Mouse (Mus musculus) limb, embryonic 13.5 days (tissue): ENCODE measurements around the gene Nrde2. TPM values are rescaled to one million over a fixed set of nuclear protein-coding genes. Genes with fewer than 3 reads are reported as not detected.

Experiments
- ATAC-seq: fragments of 200-750 bp; cut with Nextera tagmentation; 2 replicates; pipeline ENCODE4 v1.8.0; 2017; ENCODE audit warnings: low read depth, moderate number of reproducible peaks, moderate TSS enrichment; ENCODE audit not compliant: low FRiP score
- H3K27ac ChIP-seq: fragments of 300-500 bp; sonication (generic); 2 replicates; pipeline ENCODE4 v1.5.1; 2015; ENCODE audit warnings: inconsistent platforms, mild to moderate bottlenecking, moderate library complexity
- H3K27me3 ChIP-seq: fragments of 300-500 bp; sonication (generic); 2 replicates; pipeline ENCODE4 v1.6.1; 2015; ENCODE audit warnings: mild to moderate bottlenecking, inconsistent platforms
- H3K36me3 ChIP-seq: fragments of 300-500 bp; sonication (generic); 2 replicates; pipeline ENCODE4 v1.6.1; 2015; ENCODE audit warnings: inconsistent platforms, mild to moderate bottlenecking, moderate library complexity
- H3K4me1 ChIP-seq: fragments of 300-500 bp; sonication (generic); 2 replicates; pipeline ENCODE4 v1.6.1; 2015; ENCODE audit warnings: inconsistent platforms
- H3K4me2 ChIP-seq: fragments of 300-500 bp; sonication (generic); replicated peaks from 2 replicates; pipeline ENCODE4 v1.6.1; 2015; ENCODE audit warnings: inconsistent platforms, mild to moderate bottlenecking, moderate library complexity
- H3K4me3 ChIP-seq: fragments of 300-500 bp; sonication (generic); 2 replicates; pipeline ENCODE4 v1.5.1; 2015; ENCODE audit warnings: moderate library complexity, mild to moderate bottlenecking, inconsistent platforms
- H3K9ac ChIP-seq: fragments of 300-500 bp; sonication (generic); 2 replicates; pipeline ENCODE4 v1.6.1; 2015; ENCODE audit warnings: mild to moderate bottlenecking, inconsistent platforms
- H3K9me3 ChIP-seq: fragments of 300-500 bp; sonication (generic); 2 replicates; pipeline ENCODE4 v1.6.1; 2016; ENCODE audit warnings: inconsistent platforms
- WGBS: fragments of 180-500 bp; shearing (Covaris S2); methylation state at CpG from one replicate; pipeline ENCODE4 v1.1.7; 2015; 5-methylcytosine and 5-hydroxymethylcytosine counted together
- polyA plus RNA-seq: library from polyadenylated mRNA; unstranded; fragments of >200 nt; fragmentation: Nextera tagmentation; extraction: Ambion mirVana; gene quantifications from 2 replicates; pipeline ENCODE4 v1.2.1, GENCODE M21; 2015

Gene Nrde2
- polyA plus RNA-seq, 1 experiment from 2014 or later: 15.2 TPM

DNA sequence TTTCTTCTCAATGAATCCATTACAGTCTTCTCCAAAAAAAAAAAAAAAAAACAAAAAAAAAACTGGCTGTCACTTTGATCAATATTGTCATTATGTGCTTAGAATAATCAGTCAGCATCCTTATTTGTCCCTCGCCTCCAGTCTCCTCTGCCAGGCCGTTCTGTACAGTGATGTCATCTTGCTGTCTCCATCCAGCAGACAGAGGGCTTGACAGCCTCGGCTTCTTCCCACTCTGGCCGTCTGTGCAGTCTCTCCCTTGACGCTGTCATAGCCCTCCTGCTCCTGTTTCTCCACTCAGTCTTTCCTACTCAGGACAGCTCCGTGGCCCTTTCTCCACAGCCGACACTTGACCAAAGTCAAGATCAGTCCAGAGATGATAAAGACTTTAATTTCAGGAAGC lies 13.0 kb upstream of the Nrde2 start:
- Histone ChIP-seq H3K4me1 (peaks cover 27% of the 10 kb centered on the region), H3K36me3 (no peaks in the 10 kb centered on the region), H3K9ac (no peak overlapping the region), H3K4me2 (no peak overlapping the region), H3K4me3 (no peak overlapping the region), H3K27ac (no peak overlapping the region), H3K9me3 (no peaks in the 10 kb centered on the region), H3K27me3 (no peaks in the 10 kb centered on the region)
- ATAC-seq: no peak
- WGBS: 70% methylated on average over 7 of the region's 7 CpGs

DNA sequence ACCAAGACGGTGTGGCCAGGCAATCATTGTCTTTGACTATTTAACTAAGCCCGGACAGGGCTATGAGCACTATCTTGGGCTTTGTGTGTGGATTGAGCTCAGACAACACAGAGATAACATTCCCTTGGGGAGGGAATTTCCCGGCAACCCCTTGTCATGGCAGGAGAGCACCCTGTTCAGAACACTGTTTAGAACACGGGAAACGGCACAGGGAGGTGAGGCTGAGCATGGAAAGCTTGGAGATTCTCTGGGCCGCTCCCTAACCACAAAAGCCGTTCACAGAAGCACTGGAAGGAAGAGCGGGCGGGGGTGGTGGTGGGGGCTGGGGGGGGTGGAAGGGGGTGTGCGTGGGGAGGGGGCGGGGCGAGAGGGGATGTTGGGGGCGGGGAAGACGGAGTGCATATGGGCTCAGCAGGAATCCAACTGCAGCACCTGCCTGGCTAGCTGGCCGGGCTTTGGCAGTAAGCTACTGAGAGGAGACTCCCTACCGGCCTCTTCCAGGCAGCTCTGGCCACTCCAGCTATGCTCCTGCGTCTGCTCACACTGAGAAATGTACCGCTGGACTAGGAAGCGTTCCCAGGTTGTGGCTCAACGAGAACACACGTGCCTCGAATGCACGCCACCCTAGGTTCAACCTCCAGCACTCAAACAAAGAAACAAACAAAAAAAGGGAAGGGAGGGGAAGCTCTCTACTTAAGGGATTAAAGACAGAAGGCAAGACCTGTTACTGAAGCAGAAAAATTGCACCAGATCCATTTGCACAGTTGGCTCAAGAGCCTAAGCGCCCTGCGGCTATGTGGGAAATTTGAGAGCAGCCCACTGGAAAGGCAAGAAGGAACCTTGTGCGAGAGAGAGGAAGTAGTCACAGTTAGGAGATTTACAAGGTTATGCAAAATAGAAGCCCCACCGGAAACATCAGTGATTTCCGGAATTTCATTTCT lies 8.7 kb upstream of the Nrde2 start:
- Histone ChIP-seq H3K4me3 (peak overlapping the region; percentile 33), H3K4me1 (peaks cover 10% of the 10 kb centered on the region), H3K27ac (peak overlapping the region; percentile 74), H3K9ac (peak overlapping the region; percentile 21; the same call in 1 of the 2 replicates), H3K36me3 (no peaks in the 10 kb centered on the region), H3K27me3 (no peaks in the 10 kb centered on the region), H3K9me3 (no peaks in the 10 kb centered on the region), H3K4me2 (peak overlapping the region; percentile 65)
- peak; percentile 75 for ATAC-seq
- 11% methylated on average over 25 of the region's 28 CpGs for WGBS

DNA sequence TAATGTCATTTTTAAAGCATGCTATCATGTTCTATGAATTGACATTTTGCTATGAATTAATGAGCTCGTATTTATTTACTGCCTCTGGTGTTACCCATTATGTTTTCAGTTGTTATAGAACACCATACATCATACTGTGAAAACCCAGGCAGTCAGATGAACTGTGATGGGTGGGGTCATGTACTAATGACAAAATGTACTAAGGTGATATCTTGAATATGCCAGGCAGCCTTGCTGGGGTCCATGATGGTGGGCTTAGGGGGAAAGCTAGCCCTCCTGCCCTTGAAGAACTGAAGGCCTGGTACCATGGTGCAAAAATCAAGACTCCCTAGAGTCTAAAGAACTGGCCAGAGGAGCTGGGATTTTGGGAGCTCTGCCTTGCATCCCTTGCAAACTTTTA lies 8.0 kb upstream of the Nrde2 start:
- ATAC-seq: no peak

DNA sequence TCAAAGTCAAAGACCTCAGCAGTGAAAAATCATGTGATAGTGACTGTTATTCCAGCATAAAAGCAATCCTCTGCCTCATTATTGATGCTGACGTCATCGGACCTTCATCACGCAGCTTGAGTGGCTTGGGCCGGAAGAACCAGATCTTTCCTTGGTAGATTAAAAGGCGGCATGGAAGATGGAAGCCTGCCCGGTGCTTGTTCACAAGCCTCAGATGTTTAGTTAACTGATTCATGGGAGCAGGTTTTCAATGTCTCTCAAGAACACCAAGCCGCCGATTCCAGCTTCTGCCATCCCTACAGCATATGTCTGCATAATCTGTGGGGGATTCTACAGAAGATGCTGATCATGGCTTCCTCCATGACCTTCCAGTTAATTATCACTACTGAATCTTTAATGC lies 7.5 kb upstream of the Nrde2 start:
- Histone ChIP-seq H3K9me3 (no peaks in the 10 kb centered on the region), H3K9ac (no peak overlapping the region), H3K4me3 (no peak overlapping the region), H3K4me2 (no peak overlapping the region), H3K27me3 (no peaks in the 10 kb centered on the region), H3K4me1 (peaks cover 10% of the 10 kb centered on the region), H3K36me3 (no peaks in the 10 kb centered on the region), H3K27ac (no peak overlapping the region)
- WGBS: 84% methylated on average over 8 of the region's 8 CpGs
- ATAC-seq: no peak

More for the DNA sequence above, 8.0 kb upstream of the Nrde2 start:
- Histone ChIP-seq H3K9ac (no peak overlapping the region), H3K4me3 (no peak overlapping the region), H3K27me3 (no peaks in the 10 kb centered on the region), H3K9me3 (no peaks in the 10 kb centered on the region), H3K4me2 (0 out of 2 replicates have a peak overlapping the region, but pooled peaks have one; percentile 65), H3K27ac (no peak overlapping the region; the same call in 1 of the 2 replicates), H3K4me1 (peaks cover 10% of the 10 kb centered on the region), H3K36me3 (no peaks in the 10 kb centered on the region)
- WGBS: 70% methylated on average over 1 of the region's 1 CpGs

DNA sequence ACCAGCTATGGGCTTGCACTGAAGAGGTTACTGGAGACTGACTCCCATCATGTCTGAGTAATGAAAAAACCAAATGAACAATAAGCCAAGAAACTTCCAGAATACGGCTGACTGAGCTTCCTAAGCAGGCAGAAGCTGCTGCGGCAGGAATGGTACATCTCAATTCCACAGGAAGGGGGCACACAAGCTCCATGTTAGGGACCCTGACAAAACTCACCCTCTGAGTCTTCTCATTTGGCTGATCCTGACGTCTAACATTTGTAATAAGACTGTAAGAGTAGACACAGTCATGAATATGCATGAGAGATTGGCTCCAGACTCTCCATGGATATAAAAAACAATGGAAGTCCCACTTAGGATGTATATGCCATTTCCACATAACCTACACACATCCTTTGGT lies 6.7 kb upstream of the Nrde2 start:
- no peaks in the 10 kb centered on the region for H3K36me3 ChIP-seq
- no peak overlapping the region for H3K4me2 ChIP-seq
- no peaks in the 10 kb centered on the region for H3K9me3 ChIP-seq
- no peak overlapping the region for H3K9ac ChIP-seq
- H3K27me3 ChIP-seq: no peaks in the 10 kb centered on the region
- H3K27ac ChIP-seq: no peak overlapping the region
- 28% methylated on average over 3 of the region's 3 CpGs for WGBS
- peaks cover 10% of the 10 kb centered on the region for H3K4me1 ChIP-seq
- H3K4me3 ChIP-seq: no peak overlapping the region
- peak; percentile 45; the same call in 1 of the 2 replicates for ATAC-seq

DNA sequence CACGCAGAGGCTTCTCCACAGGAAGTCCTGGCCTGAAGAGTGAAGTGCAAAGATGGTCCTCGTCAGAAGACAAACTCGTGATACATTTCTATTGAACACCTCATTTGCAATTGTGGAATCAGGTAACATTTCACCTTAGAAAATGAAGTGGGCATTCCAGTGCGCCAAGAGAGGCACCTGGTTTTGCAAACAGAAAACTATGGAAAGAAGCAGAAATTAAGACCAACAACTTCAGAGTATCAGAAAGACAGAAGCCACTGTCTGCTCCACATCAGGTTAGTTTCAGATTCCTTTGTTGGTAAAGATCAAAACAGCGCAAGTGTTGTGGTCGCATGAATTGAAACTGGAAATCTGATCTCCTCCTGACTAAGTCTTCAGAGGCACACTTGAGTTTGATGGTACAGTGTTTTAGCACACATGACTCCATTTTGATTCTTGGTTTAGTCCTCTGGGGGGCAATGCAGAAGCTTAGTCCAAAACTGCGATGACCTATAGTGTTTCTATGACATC lies 5.6 kb upstream of the Nrde2 start:
- Histone ChIP-seq H3K27me3 (no peaks in the 10 kb centered on the region), H3K9me3 (no peaks in the 10 kb centered on the region), H3K27ac (no peak overlapping the region), H3K9ac (no peak overlapping the region), H3K4me2 (no peak overlapping the region), H3K36me3 (no peaks in the 10 kb centered on the region), H3K4me3 (no peak overlapping the region), H3K4me1 (peaks cover 10% of the 10 kb centered on the region)
- WGBS: 71% methylated on average over 7 of the region's 7 CpGs
- no peak for ATAC-seq

DNA sequence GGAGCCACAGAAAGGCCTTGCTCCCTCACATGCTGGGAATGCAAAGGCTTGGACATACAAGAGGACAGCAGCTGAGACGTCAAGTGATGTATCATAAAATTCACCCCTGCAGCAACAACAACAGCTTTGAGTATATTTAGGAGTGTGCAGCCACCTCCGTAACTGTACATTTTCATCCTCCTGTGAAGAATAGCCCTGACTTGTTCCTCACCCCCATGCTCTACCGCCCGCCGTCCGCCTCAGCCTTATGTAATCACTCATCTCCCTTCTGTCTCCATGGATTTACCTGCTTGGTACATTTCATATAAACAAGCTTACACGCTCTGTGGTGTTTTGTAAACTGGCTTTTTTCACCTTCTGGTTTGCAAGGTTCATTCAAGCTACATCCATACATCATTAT lies 7.0 kb downstream of the Nrde2 start:
- Histone ChIP-seq H3K9me3 (no peaks in the 10 kb centered on the region), H3K36me3 (peaks cover 48% of the 10 kb centered on the region), H3K4me3 (no peak overlapping the region), H3K27me3 (no peaks in the 10 kb centered on the region), H3K27ac (no peak overlapping the region), H3K4me1 (no peaks in the 10 kb centered on the region), H3K4me2 (no peak overlapping the region), H3K9ac (no peak overlapping the region)
- ATAC-seq: no peak
- 92% methylated on average over 7 of the region's 7 CpGs for WGBS

DNA sequence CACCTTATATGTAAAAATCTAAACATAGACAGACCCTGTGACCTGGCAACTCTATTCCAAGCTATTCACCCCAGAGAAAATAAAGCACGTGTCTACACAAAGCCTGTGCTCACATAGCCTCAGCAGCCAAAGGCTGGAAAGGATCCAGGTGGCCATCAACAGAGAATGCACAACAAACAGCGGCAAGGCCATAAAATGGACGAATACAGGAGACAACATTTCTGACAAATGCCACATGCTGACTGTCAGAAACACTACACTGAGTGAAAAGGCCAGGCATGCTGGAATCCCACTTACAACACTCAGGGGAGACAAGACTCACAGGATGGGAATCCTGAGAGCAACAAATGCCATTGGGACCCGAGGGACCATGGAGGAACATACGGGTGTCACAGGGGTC lies 15.2 kb downstream of the Nrde2 start:
- H3K36me3 ChIP-seq: peaks cover 97% of the 10 kb centered on the region

DNA sequence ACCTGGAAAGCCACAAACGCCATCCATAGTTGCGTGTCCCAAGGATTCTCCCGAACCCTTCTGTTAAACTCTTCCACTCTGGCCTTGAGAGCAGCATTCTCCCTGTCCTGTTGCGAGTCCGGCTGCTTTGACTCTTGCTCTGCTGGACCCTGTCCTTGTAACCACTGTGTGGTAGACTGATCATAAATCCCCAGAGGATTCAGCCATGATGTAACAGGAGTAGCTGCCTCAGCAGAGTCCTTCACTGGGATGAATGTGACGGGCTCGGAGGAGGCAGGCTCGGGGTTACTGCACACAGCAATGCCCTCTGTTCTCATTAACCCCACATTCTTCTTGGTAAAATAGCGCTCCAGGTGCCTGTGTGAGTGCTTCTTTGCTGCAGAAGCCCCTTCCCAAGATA lies 15.7 kb downstream of the Nrde2 start:
- H3K9me3 ChIP-seq: no peaks in the 10 kb centered on the region
- no peak overlapping the region for H3K4me2 ChIP-seq
- H3K4me1 ChIP-seq: no peaks in the 10 kb centered on the region
- H3K36me3 ChIP-seq: peaks cover 97% of the 10 kb centered on the region
- 91% methylated on average over 9 of the region's 9 CpGs for WGBS
- H3K27ac ChIP-seq: no peak overlapping the region
- H3K27me3 ChIP-seq: no peaks in the 10 kb centered on the region
- H3K4me3 ChIP-seq: no peak overlapping the region
- no peak for ATAC-seq
- no peak overlapping the region for H3K9ac ChIP-seq

More for the DNA sequence above, 15.2 kb downstream of the Nrde2 start:
- Histone ChIP-seq H3K4me3 (no peak overlapping the region), H3K27me3 (no peaks in the 10 kb centered on the region), H3K27ac (no peak overlapping the region), H3K9ac (no peak overlapping the region), H3K4me1 (no peaks in the 10 kb centered on the region), H3K4me2 (no peak overlapping the region), H3K9me3 (no peaks in the 10 kb centered on the region)
- no peak for ATAC-seq
- WGBS: 78% methylated on average over 5 of the region's 5 CpGs

DNA sequence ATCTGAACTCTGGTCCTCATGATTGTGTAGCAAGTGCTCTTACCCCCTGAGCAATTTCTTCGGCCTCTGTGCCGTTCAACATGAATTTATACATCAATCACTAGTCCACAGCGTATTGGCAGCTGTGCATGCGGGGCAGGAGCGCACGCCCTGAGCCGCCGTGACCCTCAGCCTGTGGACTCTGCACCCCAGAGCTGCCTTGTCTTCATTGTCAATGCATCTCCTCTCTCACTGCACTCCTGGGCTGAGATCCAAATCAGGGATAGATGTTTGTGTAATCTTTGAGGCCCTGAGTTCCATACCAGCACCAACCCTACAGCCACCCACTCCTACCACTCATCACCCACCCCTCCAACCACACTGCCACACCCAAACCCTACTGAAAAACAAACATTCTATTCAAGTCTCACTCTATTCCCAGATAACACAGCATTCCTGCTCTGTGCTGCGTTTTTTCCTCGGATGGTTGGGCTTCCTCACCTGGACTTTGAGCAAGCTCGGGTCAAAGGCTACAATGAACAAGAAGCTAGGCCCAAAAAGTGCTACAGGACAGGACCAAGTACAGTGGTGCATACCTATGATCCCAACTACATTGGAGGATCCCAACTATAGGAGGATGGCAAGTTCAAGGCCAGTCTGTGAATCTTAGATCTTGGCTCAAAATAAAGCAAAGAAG lies 16.5 kb downstream of the Nrde2 start:
- H3K9ac ChIP-seq: no peak overlapping the region
- H3K4me3 ChIP-seq: no peak overlapping the region
- no peak for ATAC-seq
- no peaks in the 10 kb centered on the region for H3K9me3 ChIP-seq
- no peaks in the 10 kb centered on the region for H3K27me3 ChIP-seq
- no peak overlapping the region for H3K27ac ChIP-seq
- H3K36me3 ChIP-seq: peaks cover 99% of the 10 kb centered on the region
- no peak overlapping the region for H3K4me2 ChIP-seq
- WGBS: 98% methylated on average over 11 of the region's 11 CpGs
- no peaks in the 10 kb centered on the region for H3K4me1 ChIP-seq

DNA sequence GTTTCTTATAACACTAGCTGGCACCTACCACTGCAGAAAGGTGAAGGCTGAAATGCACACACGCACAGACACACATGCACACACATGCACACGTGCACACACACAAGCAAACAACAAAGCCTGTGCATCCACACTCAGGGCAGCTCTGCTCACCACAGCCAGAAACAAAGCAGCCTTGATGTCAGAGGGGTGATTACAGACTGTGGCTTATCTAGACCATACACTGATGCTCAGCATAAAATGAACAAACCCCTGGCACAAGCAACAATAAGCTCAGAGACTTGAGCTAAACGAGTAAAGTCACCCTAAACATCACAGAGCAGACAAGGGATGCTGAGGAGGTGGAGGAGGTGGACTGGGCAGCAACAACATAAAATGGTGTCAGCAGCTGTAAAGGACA lies 24.3 kb downstream of the Nrde2 start:
- 84% methylated on average over 3 of the region's 3 CpGs for WGBS
- no peaks in the 10 kb centered on the region for H3K9me3 ChIP-seq
- H3K27ac ChIP-seq: no peak overlapping the region
- no peak overlapping the region for H3K9ac ChIP-seq
- no peak overlapping the region for H3K4me2 ChIP-seq
- no peaks in the 10 kb centered on the region for H3K27me3 ChIP-seq
- no peaks in the 10 kb centered on the region for H3K4me1 ChIP-seq
- ATAC-seq: no peak
- peaks cover 91% of the 10 kb centered on the region for H3K36me3 ChIP-seq
- no peak overlapping the region for H3K4me3 ChIP-seq

DNA sequence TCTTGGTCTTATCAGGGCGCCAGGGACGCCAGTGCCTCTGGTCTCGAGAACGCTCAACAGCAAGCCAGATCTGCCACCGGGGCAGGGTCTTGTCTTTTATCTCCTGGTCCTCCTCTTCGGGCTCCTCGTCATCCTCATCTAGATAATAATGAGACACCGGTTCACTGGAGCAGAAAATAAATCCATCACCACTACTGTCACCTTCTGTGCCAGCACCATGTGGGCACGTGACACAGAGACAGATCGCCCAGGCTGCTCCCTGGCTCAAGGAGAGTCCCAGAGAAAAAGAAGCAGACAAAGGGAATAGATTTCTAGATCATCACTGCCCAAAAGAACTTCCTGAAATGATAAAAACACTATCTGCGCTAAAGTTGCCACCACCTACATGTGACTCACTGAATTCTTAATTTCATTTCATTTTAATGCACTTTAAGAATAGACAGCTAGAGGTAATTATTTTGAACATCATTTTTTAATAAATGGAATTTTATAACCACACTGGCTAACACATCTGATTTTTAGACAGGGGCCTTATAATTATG lies 25.0 kb downstream of the Nrde2 start:
- Histone ChIP-seq H3K27ac (no peak overlapping the region), H3K27me3 (no peaks in the 10 kb centered on the region), H3K9ac (no peak overlapping the region), H3K36me3 (peaks cover 91% of the 10 kb centered on the region), H3K9me3 (no peaks in the 10 kb centered on the region), H3K4me2 (no peak overlapping the region), H3K4me1 (no peaks in the 10 kb centered on the region), H3K4me3 (no peak overlapping the region)
- WGBS: 89% methylated on average over 11 of the region's 11 CpGs
- no peak for ATAC-seq
